Comparison of ENCODE assay signal across 11 mouse cellular contexts in genomic region chr19:10738811-10739210, GRCm38 (mm10). TPM values are rescaled to one million over a fixed set of nuclear protein-coding genes. Genes with fewer than 3 reads are reported as not detected.
DNase-seq lines count a peak whose midpoint lies in the region; ATAC-seq lines count a peak whose summit lies in the region.
"Had no signal": no experiment of that assay in that cellular context is flagged by ENCODE, and none has a peak within 500 bp of the region (broad histone marks: within the 10 kb centered on the region; RNA-seq: fewer than 3 reads in every experiment).

Gene Cd5, minus strand, starts transcription at chr19:10739002.

- peak; percentile 86 for DNase-seq in CD4-positive, CD25-positive, alpha-beta regulatory T cell, adult 2 months (ENCODE audit: low read depth, low spot score)
- DNase-seq in thymus, adult 18-20 months: peak; percentile 75 to 86
- no peak for DNase-seq in gastrocnemius, adult 8-10 months (ENCODE audit: low spot score in 2 of 2)
- no peak for DNase-seq in adrenal gland, adult 18-20 months (ENCODE audit: low spot score in 2 of 2)
- DNase-seq in yolk sac, embryonic 10.5 days (ENCODE audit: low spot score): no peak
- DNase-seq: heart, postnatal 10 days had no signal

- peak; percentile 67 for ATAC-seq in activated CD4-positive, CD25-positive, alpha-beta regulatory T cell, adult 4 months
- ATAC-seq in megakaryocyte progenitor cell, adult 5-6 weeks (replicated peaks; ENCODE audit: poor library complexity): peak; percentile 85
- ATAC-seq: intestine, embryonic 15.5 days; Patski had no signal

RNA-seq across cellular contexts. Expression of gene Cd5, which starts in this region (rescaled TPM):
- polyA plus RNA-seq in activated CD4-positive, CD25-positive, alpha-beta regulatory T cell, adult 4 months (2017; shearing (Covaris generic)): 100 to 1,000 TPM; 406 to 482 TPM
- 0.05 TPM in 1 of 2 replicates, not detected in the other for total RNA-seq in megakaryocyte progenitor cell, adult 5-6 weeks (2015)
- 0.61 TPM in 1 of 2 replicates, not detected in the other for total RNA-seq in megakaryocyte progenitor cell, adult 5-6 weeks (2017)
- under 1 TPM in 1 of 4 experiments, not detected in 3; 0.27 TPM for total RNA-seq in gastrocnemius, adult 8-10 months (2022)
- under 1 TPM in 1 of 2 experiments, not detected in 1; 0.38 TPM for total RNA-seq in adrenal gland, adult 18-20 months (2021)
- polyA plus RNA-seq: midbrain, embryonic 10.5 days; Patski had no signal

Comparison
In these comparisons a context has a peak if more than half of its experiments do, and no peak if none do; other contexts are left out.
1. Peak in ATAC-seq in megakaryocyte progenitor cell, adult 5-6 weeks; RNA of the gene not detected or under 1 TPM.
2. DNase-seq: peak in CD4-positive, CD25-positive, alpha-beta regulatory T cell, adult 2 months (single experiment) and thymus, adult 18-20 months (2 of 2); none in gastrocnemius, adult 8-10 months (0 of 2), adrenal gland, adult 18-20 months (0 of 2) and yolk sac, embryonic 10.5 days (single experiment).